Mouse (Mus musculus) heart, adult 2 months (tissue): ENCODE measurements around the gene Tekt4. TPM values are rescaled to one million over a fixed set of nuclear protein-coding genes. Genes with fewer than 3 reads are reported as not detected.

Source experiments
- DNase-seq, 2 experiments: peaks; one replicate each; pipeline ENCODE4 v3.0.0; 2021
- H3K27ac ChIP-seq: fragments of 200-600 bp; 2 replicates; pipeline ENCODE4 v1.8.1; 2022
- H3K27me3 ChIP-seq: fragments of 200-500 bp; 2 replicates; pipeline ENCODE4 v1.6.1; 2012; ENCODE audit warnings: mild to moderate bottlenecking, low read length, inconsistent platforms, mixed read lengths; ENCODE audit not compliant: control insufficient read depth, insufficient read depth
- H3K36me3 ChIP-seq: fragments of 200-500 bp; 2 replicates; pipeline ENCODE4 v1.6.1; 2012; ENCODE audit warnings: low read length, inconsistent platforms; ENCODE audit not compliant: control insufficient read depth, insufficient read depth
- H3K4me1 ChIP-seq: fragments of 200-500 bp; 2 replicates; pipeline ENCODE4 v1.6.1; 2011; ENCODE audit warnings: low read length; ENCODE audit not compliant: control insufficient read depth, insufficient read depth
- H3K4me3 ChIP-seq: fragments of 200-600 bp; 2 replicates; pipeline ENCODE4 v1.8.1; 2022
- H3K79me2 ChIP-seq: fragments of 200-500 bp; replicated peaks from 2 replicates; pipeline ENCODE4 v1.6.1; 2012; ENCODE audit warnings: mild to moderate bottlenecking, inconsistent platforms, low read length, moderate library complexity, mixed read lengths; ENCODE audit not compliant: control insufficient read depth, insufficient read depth
- H3K9ac ChIP-seq: fragments of 200-500 bp; 2 replicates; pipeline ENCODE4 v1.6.1; 2012; ENCODE audit warnings: low read depth, mild to moderate bottlenecking, control low read depth, inconsistent platforms, low read length, mixed read lengths
- CTCF ChIP-seq: fragments of 200-600 bp; IDR thresholded peaks from 2 replicates; pipeline ENCODE4 v1.8.1; 2022; ENCODE audit warnings: antibody characterized with exemption, mild to moderate bottlenecking, moderate library complexity
- EP300 ChIP-seq: fragments of 200-500 bp; IDR thresholded peaks from 2 replicates; pipeline ENCODE4 v1.6.1; 2011; ENCODE audit warnings: low read depth, low read length, control low read depth; ENCODE audit not compliant: insufficient read depth
- POLR2A ChIP-seq: fragments of 200-500 bp; IDR thresholded peaks from 2 replicates; pipeline ENCODE4 v1.6.1; 2011; ENCODE audit warnings: mild to moderate bottlenecking, low read depth, low read length, control low read depth; ENCODE audit not compliant: insufficient read depth
- WGBS: fragments of 180-500 bp; shearing (Covaris S2); methylation state at CpG from one replicate; pipeline ENCODE4 v1.1.7; 2018; 5-methylcytosine and 5-hydroxymethylcytosine counted together
- intact Hi-C: fragments of 180-260 bp; cut with DNase I; formaldehyde crosslinking; loops from one replicate; pipeline ENCODE4 v1.15.1; 2025
- polyA plus RNA-seq: library from polyadenylated mRNA; depleted of rRNA; stranded (reverse); fragments of >200 nt; gene quantifications from 2 replicates; pipeline ENCODE4 v1.2.3, GENCODE M21; 2012
- total RNA-seq, 2 experiments: library from RNA; stranded (reverse); gene quantifications; 2 replicates each; pipeline ENCODE4 v1.2.3; 2021

Tekt4 gene
- total and polyA plus RNA-seq, 3 experiments, result 1.2 TPM; not detected in 2

- peak in 1 of 2 experiments; percentile 40 for DNase-seq
- no peaks in the 10 kb centered on the region for H3K27me3 ChIP-seq
- 15% methylated on average over 10 of the region's 10 CpGs for WGBS
- peaks cover 1% of the 10 kb centered on the region; the same call in 1 of the 2 replicates for H3K4me1 ChIP-seq
- intact Hi-C loops, result no loop called here
- H3K9ac ChIP-seq, result no peak overlapping the region
- TF ChIP-seq CTCF (no peak), POLR2A (no peak), EP300 (no peak)
- no peak overlapping the region for H3K27ac ChIP-seq
- H3K36me3 ChIP-seq, result no peaks in the 10 kb centered on the region
- no peak overlapping the region for H3K4me3 ChIP-seq
- no peaks in the 10 kb centered on the region for H3K79me2 ChIP-seq
Observed at GRCm38 (mm10) chr17:25427441-25427840, 27.0 kb upstream of the Tekt4 start.

DNA sequence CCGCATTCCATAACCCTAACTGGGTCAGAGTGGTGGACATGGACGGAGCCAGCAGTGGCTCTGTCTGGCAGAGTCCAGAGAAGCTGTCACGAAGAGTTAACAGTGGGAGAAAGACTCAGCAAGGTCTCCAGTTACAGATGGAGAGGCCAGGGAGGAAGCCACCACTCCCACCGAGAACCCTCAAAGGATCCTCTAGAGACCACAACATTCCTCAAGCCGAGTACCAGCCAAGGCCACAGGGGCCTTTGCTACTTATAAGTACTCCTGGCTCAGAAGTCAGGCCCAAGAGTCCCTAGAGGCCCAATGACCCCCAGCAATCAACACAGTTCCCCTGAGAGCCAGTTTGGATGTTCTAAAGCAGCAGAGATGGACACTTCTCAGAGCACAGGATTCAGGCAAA is 25.2 kb upstream of the Tekt4 start:
- H3K27ac ChIP-seq, result no peak overlapping the region
- H3K4me3 ChIP-seq, result no peak overlapping the region
- no peak for TF ChIP-seq CTCF
- DNase-seq, result no peak
- no peaks in the 10 kb centered on the region for H3K36me3 ChIP-seq
- peaks cover 6% of the 10 kb centered on the region for H3K27me3 ChIP-seq
- no peaks in the 10 kb centered on the region for H3K79me2 ChIP-seq
- intact Hi-C loops, result no loop called here
- no peak overlapping the region for H3K9ac ChIP-seq
- peaks cover 1% of the 10 kb centered on the region; the same call in 1 of the 2 replicates for H3K4me1 ChIP-seq
- 63% methylated on average over 5 of the region's 5 CpGs for WGBS

GRCm38 (mm10) chr17:25429886-25430285 is 24.5 kb upstream of the Tekt4 start:
- intact Hi-C loops, result loop anchor here (5.0 kb wide), 1 partner anchor 33 kb away; no protein-coding TSS in a partner anchor
- TF ChIP-seq EP300 (no peak), CTCF (no peak), POLR2A (no peak)
- no peaks in the 10 kb centered on the region for H3K79me2 ChIP-seq
- no peak overlapping the region for H3K27ac ChIP-seq
- 46% methylated on average over 6 of the region's 6 CpGs for WGBS
- DNase-seq, result no peak
- no peak overlapping the region for H3K4me3 ChIP-seq
- no peaks in the 10 kb centered on the region for H3K36me3 ChIP-seq
- peaks cover 6% of the 10 kb centered on the region for H3K27me3 ChIP-seq
- no peak overlapping the region for H3K9ac ChIP-seq
- peaks cover 1% of the 10 kb centered on the region; the same call in 1 of the 2 replicates for H3K4me1 ChIP-seq

DNA sequence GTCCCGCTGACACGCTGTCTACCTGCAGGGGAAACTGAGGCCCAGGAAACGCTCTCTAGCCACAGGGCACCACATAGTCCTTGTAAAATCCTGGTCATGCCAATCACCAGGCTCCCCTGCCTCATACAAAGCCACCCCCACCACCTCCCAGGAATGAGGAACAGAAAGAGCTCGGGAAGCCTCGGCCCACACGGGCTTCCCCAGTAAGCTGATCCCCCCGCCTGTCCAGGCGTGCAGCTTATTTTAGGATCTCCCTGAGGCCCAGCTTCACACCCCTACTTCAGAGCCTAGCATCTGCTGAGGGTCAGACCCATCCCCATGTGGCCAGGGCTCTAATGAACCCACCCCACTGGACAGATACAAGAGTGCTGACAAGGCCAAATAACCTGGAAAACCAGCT is 23.9 kb upstream of the Tekt4 start:
- Histone ChIP-seq H3K79me2 (no peaks in the 10 kb centered on the region), H3K36me3 (no peaks in the 10 kb centered on the region), H3K4me3 (no peak overlapping the region), H3K4me1 (peaks cover 1% of the 10 kb centered on the region; the same call in 1 of the 2 replicates), H3K9ac (no peak overlapping the region), H3K27ac (no peak overlapping the region), H3K27me3 (peaks cover 6% of the 10 kb centered on the region)
- intact Hi-C loops, result loop anchor here (5.0 kb wide), 1 partner anchor 33 kb away; no protein-coding TSS in a partner anchor
- TF ChIP-seq CTCF (no peak), EP300 (no peak), POLR2A (no peak)
- WGBS, result 65% methylated on average over 8 of the region's 8 CpGs
- DNase-seq, result no peak

GRCm38 (mm10) chr17:25432433-25433181 is 21.8 kb upstream of the Tekt4 start:
- Histone ChIP-seq H3K4me1 (0 out of 2 replicates have a peak, but pooled peaks cover 1% of the 10 kb centered on the region), H3K36me3 (no peaks in the 10 kb centered on the region), H3K27ac (no peak overlapping the region; the same call in 1 of the 2 replicates), H3K9ac (peak overlapping the region; percentile 53), H3K4me3 (peak overlapping the region; percentile 54), H3K79me2 (no peaks in the 10 kb centered on the region), H3K27me3 (peaks cover 6% of the 10 kb centered on the region)
- peak; percentile 12 to 38 for DNase-seq
- no peak for TF ChIP-seq CTCF
- TF ChIP-seq EP300, result no peak
- no peak for TF ChIP-seq POLR2A
- intact Hi-C loops, result loop anchor here (5.0 kb wide), 1 partner anchor 35 kb away; no protein-coding TSS in a partner anchor
- WGBS, result 6% methylated on average over 53 of the region's 53 CpGs

- no peaks in the 10 kb centered on the region for H3K36me3 ChIP-seq
- no peaks in the 10 kb centered on the region for H3K79me2 ChIP-seq
- intact Hi-C loops, result loop anchor here (5.0 kb wide), 1 partner anchor 36 kb away; no protein-coding TSS in a partner anchor
- DNase-seq, result peak in 1 of 2 experiments; percentile 50
- no peak overlapping the region; the same call in 1 of the 2 replicates for H3K27ac ChIP-seq
- 0 out of 2 replicates have a peak, but pooled peaks cover 1% of the 10 kb centered on the region for H3K4me1 ChIP-seq
- TF ChIP-seq EP300 (no peak), CTCF (no peak), POLR2A (no peak)
- 2% methylated on average over 40 of the region's 40 CpGs for WGBS
- H3K4me3 ChIP-seq, result peak overlapping the region; percentile 54
- H3K27me3 ChIP-seq, result peaks cover 6% of the 10 kb centered on the region
- H3K9ac ChIP-seq, result peak overlapping the region; percentile 56
Observed at GRCm38 (mm10) chr17:25433223-25433616, 21.2 kb upstream of the Tekt4 start.
